In genomic region chr17:47065307-47065901, GRCm38 (mm10) we compare ENCODE assay signal across 11 mouse cellular contexts. TPM values are rescaled to one million over a fixed set of nuclear protein-coding genes. Genes with fewer than 3 reads are reported as not detected.
DNase-seq lines count a peak whose midpoint lies in the region; ATAC-seq lines count a peak whose summit lies in the region.
"Had no signal": no experiment of that assay in that cellular context is flagged by ENCODE, and none has a peak within 500 bp of the region (broad histone marks: within the 10 kb centered on the region; RNA-seq: fewer than 3 reads in every experiment).

No protein-coding gene starts in this region.

- H3K4me3 ChIP-seq in heart, embryonic 10.5 days, result no peak overlapping the region
- H3K4me3 ChIP-seq in intestine, embryonic 15.5 days (replicated peaks), result no peak overlapping the region
- H3K4me3 ChIP-seq: liver, embryonic 12.5 days had no signal

- no peaks in the 10 kb centered on the region for H3K27me3 ChIP-seq in heart, embryonic 10.5 days (ENCODE audit: insufficient read depth, poor library complexity, severe bottlenecking)
- no peaks in the 10 kb centered on the region for H3K27me3 ChIP-seq in intestine, embryonic 15.5 days (replicated peaks)
- H3K27me3 ChIP-seq: liver, embryonic 12.5 days had no signal

- H3K9me3 ChIP-seq in heart, embryonic 10.5 days, result no peaks in the 10 kb centered on the region
- H3K9me3 ChIP-seq in intestine, embryonic 15.5 days, result no peaks in the 10 kb centered on the region
- H3K9me3 ChIP-seq: liver, embryonic 12.5 days had no signal

- H3K36me3 ChIP-seq in heart, embryonic 10.5 days, result no peaks in the 10 kb centered on the region
- no peaks in the 10 kb centered on the region for H3K36me3 ChIP-seq in intestine, embryonic 15.5 days
- H3K36me3 ChIP-seq: liver, embryonic 12.5 days had no signal

- H3K9ac ChIP-seq in intestine, embryonic 15.5 days, result no peak overlapping the region
- H3K9ac ChIP-seq: liver, embryonic 12.5 days had no signal

- H3K27ac ChIP-seq in heart, embryonic 10.5 days, result no peak overlapping the region
- H3K27ac ChIP-seq in intestine, embryonic 15.5 days, result no peak overlapping the region
- H3K27ac ChIP-seq: liver, embryonic 12.5 days had no signal

- 69% methylated on average over 4 of the region's 4 CpGs for WGBS in heart, embryonic 10.5 days
- WGBS in intestine, embryonic 15.5 days, result 80% methylated on average over 4 of the region's 4 CpGs

- ATAC-seq in intestine, embryonic 15.5 days, result no peak
- ATAC-seq: liver, embryonic 12.5 days had no signal

- H3K4me2 ChIP-seq in intestine, embryonic 15.5 days (replicated peaks), result no peak overlapping the region
- H3K4me2 ChIP-seq: liver, embryonic 12.5 days had no signal

- DNase-seq in heart, adult 18-20 months, result peak; percentile 50 to 53
- DNase-seq in heart, embryonic 10.5 days (ENCODE audit: low spot score), result no peak
- peak; percentile 98 for DNase-seq in 3T3-L1 (ENCODE audit: low read depth, low spot score)
- DNase-seq in adrenal gland, postnatal 25 days, result peak; percentile 81
- DNase-seq in heart, postnatal 4 days, result peak; percentile 47
- no peak for DNase-seq in c-Kit-positive CD71-positive TER-119-positive erythroid progenitor cells, embryonic 14.5 days (ENCODE audit: low spot score)
- no peak for DNase-seq in cerebellum, adult 9-10 months
- DNase-seq: midbrain, embryonic 14.5 days; right cerebral cortex, postnatal 25 days had no signal

- peaks cover 6% of the 10 kb centered on the region; the same call in 1 of the 2 replicates for H3K4me1 ChIP-seq in heart, embryonic 10.5 days
- 0 out of 2 replicates have a peak, but pooled peaks cover under 1% of the 10 kb centered on the region for H3K4me1 ChIP-seq in intestine, embryonic 15.5 days (replicated peaks)
- H3K4me1 ChIP-seq: liver, embryonic 12.5 days had no signal

RNA-seq across cellular contexts. Expression of gene Ubr2, which starts 55.0 kb away (rescaled TPM):
- total RNA-seq in heart, adult 18-20 months (2021), result 10 to 100 TPM; 68.8 to 77.6 TPM
- polyA plus RNA-seq in heart, embryonic 10.5 days (2016; fragmentation: Nextera tagmentation; extraction: Ambion mirVana), result 17.2 and 17.7 TPM in 2 replicates
- 92.6 and 99.3 TPM in 2 replicates for total RNA-seq in adrenal gland, postnatal 25 days (2021)
- total RNA-seq in heart, postnatal 4 days (2021), result 10 to 100 TPM; 44.9 to 49.5 TPM
- 14.1 and 15.0 TPM in 2 replicates for polyA plus RNA-seq in intestine, embryonic 15.5 days (2015; fragmentation: Nextera tagmentation; extraction: Ambion mirVana)

Comparison
In these comparisons a context has a peak if more than half of its experiments do, and no peak if none do; other contexts are left out.
1. DNase-seq: peak in heart, adult 18-20 months (2 of 2), 3T3-L1 (single experiment), adrenal gland, postnatal 25 days (single experiment) and heart, postnatal 4 days (single experiment); none in heart, embryonic 10.5 days (single experiment), c-Kit-positive CD71-positive TER-119-positive erythroid progenitor cells, embryonic 14.5 days (single experiment) and cerebellum, adult 9-10 months (single experiment).